Mouse (Mus musculus) forebrain, embryonic 12.5 days (tissue): ENCODE results near the gene Mrps18a. TPM values are rescaled to one million over a fixed set of nuclear protein-coding genes. Genes with fewer than 3 reads are reported as not detected.

ENCODE experiments used
- ATAC-seq: fragments of 200-750 bp; cut with Nextera tagmentation; 2 replicates; pipeline ENCODE4 v1.8.0; 2017; ENCODE audit warnings: moderate TSS enrichment; ENCODE audit not compliant: low FRiP score
- H3K27ac ChIP-seq: fragments of 300-500 bp; sonication (generic); 2 replicates; pipeline ENCODE4 v1.5.1; 2016; ENCODE audit warnings: mild to moderate bottlenecking
- H3K27me3 ChIP-seq: fragments of 300-500 bp; sonication (generic); 2 replicates; pipeline ENCODE4 v1.6.1; 2016; ENCODE audit warnings: mild to moderate bottlenecking
- H3K36me3 ChIP-seq: fragments of 300-500 bp; sonication (generic); replicated peaks from 2 replicates; pipeline ENCODE4 v1.6.1; 2016; ENCODE audit warnings: mild to moderate bottlenecking
- H3K4me1 ChIP-seq: fragments of 300-500 bp; sonication (generic); 2 replicates; pipeline ENCODE4 v1.6.1; 2016
- H3K4me2 ChIP-seq: fragments of 300-500 bp; sonication (generic); 2 replicates; pipeline ENCODE4 v1.6.1; 2016; ENCODE audit warnings: mild to moderate bottlenecking, moderate library complexity
- H3K4me3 ChIP-seq: fragments of 300-500 bp; sonication (generic); replicated peaks from 2 replicates; pipeline ENCODE4 v1.5.1; 2016; ENCODE audit warnings: mild to moderate bottlenecking
- H3K9ac ChIP-seq: fragments of 300-500 bp; sonication (generic); 2 replicates; pipeline ENCODE4 v1.6.1; 2016; ENCODE audit warnings: mild to moderate bottlenecking
- H3K9me3 ChIP-seq: fragments of 300-500 bp; sonication (generic); 2 replicates; pipeline ENCODE4 v1.6.1; 2016
- WGBS: fragments of 180-500 bp; shearing (Covaris S2); methylation state at CpG from one replicate; pipeline ENCODE4 v1.1.7; 2016; 5-methylcytosine and 5-hydroxymethylcytosine counted together
- polyA plus RNA-seq: library from polyadenylated mRNA; unstranded; fragments of >200 nt; fragmentation: Nextera tagmentation; extraction: Ambion mirVana; gene quantifications from 2 replicates; pipeline ENCODE4 v1.2.1, GENCODE M21; 2016

Mrps18a gene
- polyA plus RNA-seq, 1 experiment from 2014 or later: 121 TPM

DNA sequence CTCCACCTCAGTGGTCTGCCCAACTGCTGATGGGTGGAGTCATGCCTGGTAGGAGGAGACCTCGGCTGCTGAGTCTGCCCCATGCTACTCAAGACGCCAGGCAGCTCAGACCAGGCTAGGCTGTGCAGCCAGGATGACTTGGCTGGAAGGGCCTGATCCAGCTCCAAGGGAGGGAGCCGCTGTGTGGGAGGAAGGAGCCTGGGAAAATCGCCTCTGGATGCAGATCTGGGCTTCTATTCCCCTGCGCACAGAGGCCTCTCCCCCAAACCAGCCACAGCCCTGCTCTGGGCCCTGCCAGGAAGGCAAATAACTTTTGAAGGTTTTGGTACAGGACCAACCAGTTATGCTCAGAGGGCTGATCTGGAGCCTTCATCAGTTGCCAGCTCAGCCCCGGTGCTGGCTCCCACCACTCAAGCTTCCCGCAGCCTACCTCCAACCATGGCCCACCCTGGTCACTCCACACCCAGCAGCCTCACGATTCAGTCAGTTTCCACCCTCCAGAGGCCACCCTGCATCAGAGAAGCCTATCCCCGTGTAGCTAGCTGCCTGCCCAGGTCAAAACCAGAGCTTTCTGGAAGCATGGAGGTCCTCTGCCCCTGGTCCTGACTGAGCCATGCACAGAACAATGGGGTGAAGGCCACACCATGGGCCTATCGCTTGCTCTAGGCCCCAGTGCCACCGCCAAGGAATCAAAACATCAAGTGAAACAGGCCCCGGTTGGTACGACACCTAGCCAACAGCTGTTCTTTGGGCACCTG is 19.1 kb downstream of the Mrps18a start:
- 84% methylated on average over 13 of the region's 13 CpGs for WGBS
- peaks cover 53% of the 10 kb centered on the region for H3K36me3 ChIP-seq
- H3K27ac ChIP-seq: 0 out of 2 replicates have a peak overlapping the region, but pooled peaks have one; percentile 5

DNA sequence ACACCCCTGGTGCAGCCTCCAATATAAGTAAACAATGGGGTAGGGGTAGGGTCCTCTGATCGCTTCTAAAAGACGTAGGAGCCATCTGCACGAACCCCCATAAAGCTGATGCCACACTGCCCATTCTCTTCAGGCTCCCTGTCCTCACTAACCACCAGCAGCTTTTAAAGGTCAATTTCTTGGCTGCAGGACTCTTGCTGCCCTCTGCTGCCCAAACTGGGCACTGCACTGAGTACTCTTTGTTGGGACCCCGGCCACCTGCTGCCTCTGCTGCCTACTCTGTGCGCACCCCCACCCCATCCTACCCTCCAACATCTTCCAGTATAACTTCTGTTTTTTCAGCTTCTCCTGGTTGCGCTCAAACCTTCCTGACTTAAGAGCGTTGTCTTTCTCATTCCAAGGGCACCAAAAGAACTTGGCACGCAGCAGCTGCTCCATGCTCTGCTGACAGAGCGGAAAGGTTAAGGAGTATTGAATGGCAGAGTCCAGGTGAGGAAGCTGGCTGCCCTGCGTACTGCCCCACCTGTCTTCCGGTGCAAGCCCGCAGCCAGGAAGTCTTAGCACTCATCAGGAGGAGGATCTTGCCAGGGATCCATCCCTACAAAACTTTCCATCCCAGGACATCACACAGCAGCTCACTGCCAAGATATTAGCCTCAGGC is 21.4 kb downstream of the Mrps18a start:
- no peak overlapping the region for H3K27ac ChIP-seq
- H3K36me3 ChIP-seq: peaks cover 30% of the 10 kb centered on the region
- peaks cover 4% of the 10 kb centered on the region; the same call in 1 of the 2 replicates for H3K4me1 ChIP-seq
- no peaks in the 10 kb centered on the region; the same call in 1 of the 2 replicates for H3K27me3 ChIP-seq
- no peak overlapping the region for H3K4me3 ChIP-seq
- 0 out of 2 replicates have a peak overlapping the region, but pooled peaks have one; percentile 5 for H3K9ac ChIP-seq
- H3K4me2 ChIP-seq: no peak overlapping the region
- peak; percentile 74 for ATAC-seq
- 15% methylated on average over 12 of the region's 12 CpGs for WGBS
- no peaks in the 10 kb centered on the region for H3K9me3 ChIP-seq

More for the DNA sequence above, 19.1 kb downstream of the Mrps18a start:
- H3K4me1 ChIP-seq: peaks cover 4% of the 10 kb centered on the region; the same call in 1 of the 2 replicates
- ATAC-seq: no peak
- H3K9ac ChIP-seq: no peak overlapping the region
- no peaks in the 10 kb centered on the region; the same call in 1 of the 2 replicates for H3K27me3 ChIP-seq
- no peak overlapping the region for H3K4me3 ChIP-seq
- no peaks in the 10 kb centered on the region for H3K9me3 ChIP-seq
- no peak overlapping the region for H3K4me2 ChIP-seq

DNA sequence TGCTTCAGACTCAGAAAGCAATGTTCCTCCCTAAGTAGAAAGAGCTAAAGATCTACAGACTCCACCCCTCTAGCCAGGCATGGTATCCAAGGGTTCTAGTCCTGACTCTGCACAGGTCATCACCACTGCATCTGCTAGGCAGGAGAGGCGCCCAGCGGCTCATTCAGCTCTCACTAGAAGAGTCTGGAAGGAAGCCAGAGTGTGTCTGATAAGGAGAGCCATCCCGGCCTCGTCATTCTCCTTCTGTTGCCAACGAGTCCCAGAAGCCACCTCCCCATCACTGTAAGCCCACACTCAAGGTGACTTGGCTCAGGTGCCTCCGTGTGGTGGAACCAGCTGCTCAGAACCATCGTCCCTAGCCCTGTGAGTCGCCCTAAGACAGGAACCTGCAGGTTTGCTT is 22.1 kb downstream of the Mrps18a start:
- no peak overlapping the region for H3K27ac ChIP-seq
- peaks cover 23% of the 10 kb centered on the region for H3K36me3 ChIP-seq
- 75% methylated on average over 8 of the region's 8 CpGs for WGBS
- no peak overlapping the region for H3K4me3 ChIP-seq
- peaks cover 4% of the 10 kb centered on the region; the same call in 1 of the 2 replicates for H3K4me1 ChIP-seq
- no peak overlapping the region for H3K4me2 ChIP-seq
- no peak overlapping the region for H3K9ac ChIP-seq
- ATAC-seq: no peak
- no peaks in the 10 kb centered on the region; the same call in 1 of the 2 replicates for H3K27me3 ChIP-seq
- no peaks in the 10 kb centered on the region for H3K9me3 ChIP-seq

DNA sequence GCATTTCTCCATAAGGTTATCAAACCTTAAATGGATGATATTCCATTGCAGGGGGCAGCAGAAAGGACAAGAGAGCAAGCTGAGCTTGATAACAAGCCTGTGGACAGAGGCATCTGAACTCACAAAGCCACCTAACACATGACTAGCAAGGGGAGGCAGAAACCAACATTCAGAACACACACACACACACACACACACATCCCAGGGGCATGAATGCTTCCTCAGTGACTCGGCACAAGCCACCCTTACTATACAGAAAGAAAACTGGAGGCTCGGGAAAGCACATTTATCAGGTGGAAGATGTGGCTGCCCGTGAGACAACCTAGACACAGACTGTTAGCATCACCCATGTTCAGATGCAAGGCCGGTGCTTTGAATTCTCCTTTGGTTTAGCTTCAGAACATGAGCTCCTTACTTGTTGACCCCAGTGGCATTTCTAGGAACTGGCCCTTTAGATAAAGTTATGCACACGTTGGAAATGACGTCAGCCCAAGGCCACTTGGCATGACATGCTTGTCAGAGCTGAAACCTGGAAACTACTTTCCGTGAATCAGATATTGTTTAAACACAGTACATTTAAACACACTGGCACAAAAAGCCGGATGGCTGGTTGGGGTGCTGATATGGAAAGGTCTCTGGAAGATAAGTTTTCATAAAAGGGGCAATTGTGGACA is 27.9 kb downstream of the Mrps18a start:
- no peaks in the 10 kb centered on the region for H3K27me3 ChIP-seq
- no peak overlapping the region for H3K4me2 ChIP-seq
- no peak overlapping the region for H3K4me3 ChIP-seq
- peaks cover 7% of the 10 kb centered on the region for H3K4me1 ChIP-seq
- no peak overlapping the region for H3K27ac ChIP-seq
- H3K36me3 ChIP-seq: no peaks in the 10 kb centered on the region; the same call in 1 of the 2 replicates
- ATAC-seq: no peak
- 82% methylated on average over 8 of the region's 8 CpGs for WGBS
- H3K9me3 ChIP-seq: no peaks in the 10 kb centered on the region
- no peak overlapping the region for H3K9ac ChIP-seq

DNA sequence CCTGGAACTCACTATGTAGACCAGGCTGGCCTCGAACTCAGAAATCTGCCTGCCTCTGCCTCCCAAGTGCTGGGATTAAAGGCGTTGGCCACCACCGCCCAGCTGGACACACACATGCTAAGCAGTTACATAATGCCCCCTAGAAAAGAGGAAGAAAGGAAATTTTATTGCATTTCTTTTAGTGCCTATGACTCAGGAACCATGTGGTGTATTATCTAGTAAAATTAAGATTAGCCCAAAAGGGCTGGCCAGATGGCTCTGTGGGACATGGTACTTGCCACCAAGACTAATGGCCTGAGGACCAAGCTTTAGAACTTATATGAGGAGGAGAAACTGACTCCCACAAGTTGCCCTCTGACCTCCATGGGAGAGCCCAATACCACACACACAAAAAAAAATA is 29.1 kb downstream of the Mrps18a start:
- no peak overlapping the region for H3K27ac ChIP-seq
- WGBS: 83% methylated on average over 3 of the region's 3 CpGs
- H3K36me3 ChIP-seq: no peaks in the 10 kb centered on the region; the same call in 1 of the 2 replicates
- H3K27me3 ChIP-seq: no peaks in the 10 kb centered on the region
- no peak overlapping the region for H3K4me2 ChIP-seq
- no peaks in the 10 kb centered on the region for H3K9me3 ChIP-seq
- ATAC-seq: no peak
- H3K9ac ChIP-seq: no peak overlapping the region
- no peak overlapping the region for H3K4me3 ChIP-seq
- peaks cover 15% of the 10 kb centered on the region for H3K4me1 ChIP-seq

DNA sequence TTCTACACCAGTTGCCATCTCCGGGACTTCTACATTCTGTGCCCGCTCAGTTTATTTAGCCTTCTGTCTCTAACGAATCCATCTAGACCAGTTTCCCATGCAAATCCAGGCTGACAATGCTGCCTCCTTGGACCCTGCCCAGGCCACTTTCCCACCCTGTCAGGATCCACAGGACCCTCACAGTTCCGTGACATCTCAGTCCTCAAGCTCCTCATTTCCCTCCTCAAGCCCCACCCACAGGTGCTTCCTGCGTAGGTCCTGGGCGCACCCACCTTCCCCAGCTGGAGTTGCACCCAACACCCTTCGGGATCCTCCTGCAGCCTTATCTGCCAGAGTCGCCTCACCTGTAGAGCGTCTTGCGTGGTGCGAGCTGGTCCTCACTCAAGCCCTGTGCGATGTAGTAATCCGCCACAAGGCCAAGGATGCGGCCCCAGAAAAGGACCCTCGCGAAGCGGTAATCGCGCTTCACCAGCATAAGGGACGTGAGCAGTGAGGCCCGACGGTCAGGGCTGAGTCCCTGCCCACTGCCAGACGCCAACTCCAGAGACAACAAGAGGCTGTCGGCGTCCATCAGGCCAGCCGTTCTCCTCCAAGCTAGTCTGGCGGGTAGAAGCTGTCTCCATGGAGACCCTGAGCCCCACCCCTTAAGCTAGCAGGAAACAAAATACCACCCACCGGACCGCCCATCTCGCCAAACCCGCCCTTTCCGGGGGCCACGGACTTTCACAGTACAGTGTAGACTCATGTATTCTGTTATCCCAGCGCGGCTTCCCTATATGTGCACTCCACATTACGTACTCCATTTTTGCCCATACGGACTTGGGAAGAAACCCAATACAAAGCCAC is 33.0 kb downstream of the Mrps18a start, which contains the start of gene Rsph9:
Gene Rsph9 (minus strand): TSS at position 639 of the 846 bp plus-strand sequence.
- ATAC-seq: peak; percentile 90
- H3K4me1 ChIP-seq: peaks cover 15% of the 10 kb centered on the region
- peak within 1 kb of the TSS; percentile 48 for H3K4me3 ChIP-seq
- no peaks in the 10 kb centered on the region for H3K9me3 ChIP-seq
- H3K27me3 ChIP-seq: no peaks in the 10 kb centered on the region
- peak within 1 kb of the TSS; percentile 55 for H3K9ac ChIP-seq
- WGBS: 6% methylated on average over 37 of the region's 37 CpGs
- H3K4me2 ChIP-seq: peak within 1 kb of the TSS; percentile 75
- H3K27ac ChIP-seq: peak within 1 kb of the TSS; percentile 21; the same call in 1 of the 2 replicates
- H3K36me3 ChIP-seq: peaks cover 35% of the 10 kb centered on the region

DNA sequence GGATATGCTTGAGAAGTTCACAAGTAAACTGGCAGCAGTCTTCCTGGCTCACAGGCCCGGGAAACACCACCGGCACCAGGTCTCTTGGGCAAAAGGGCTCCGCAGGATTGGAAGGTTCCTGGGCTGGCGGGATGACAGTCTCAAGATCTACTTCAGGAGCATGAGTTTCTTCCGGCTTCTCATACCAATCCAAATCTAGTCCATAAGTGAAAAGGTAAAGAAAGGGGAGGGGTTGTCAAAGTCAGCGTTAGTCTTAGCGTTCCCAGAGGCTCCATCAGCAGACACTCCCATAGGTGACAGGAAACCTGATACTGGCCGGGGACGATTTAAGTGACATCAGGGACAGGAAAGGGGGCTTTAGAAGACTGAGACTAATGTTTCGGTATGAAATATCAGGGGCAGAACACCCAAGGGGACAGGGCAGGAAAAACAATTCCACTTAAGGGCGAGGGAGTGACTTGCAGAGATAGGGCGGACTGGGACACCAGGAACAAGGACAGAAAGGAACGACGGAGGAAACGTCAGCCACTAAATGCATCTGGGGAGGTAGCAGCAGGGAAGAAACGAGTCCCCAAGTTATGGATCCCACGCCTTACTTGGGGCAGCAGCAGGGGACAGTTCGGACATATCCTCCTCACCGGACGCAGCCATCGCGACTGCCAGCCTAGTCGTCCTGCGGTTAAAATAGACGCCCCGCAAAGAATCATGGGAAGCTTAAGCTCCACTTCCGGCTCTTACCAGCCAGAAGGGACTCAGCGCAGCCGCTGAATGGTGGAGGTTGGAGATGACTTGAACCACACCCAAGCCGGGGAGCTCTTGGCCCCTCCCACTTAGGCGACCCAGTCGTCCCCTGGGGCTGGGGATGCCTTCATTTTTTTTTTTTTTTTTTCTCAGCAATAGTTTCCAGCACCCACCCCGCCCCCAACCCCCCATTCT is 42.3 kb downstream of the Mrps18a start, which contains the start of gene Mad2l1bp:
Gene Mad2l1bp (minus strand): TSS at position 707 of the 936 bp plus-strand sequence.
- peaks cover 20% of the 10 kb centered on the region for H3K36me3 ChIP-seq
- 10% methylated on average over 33 of the region's 33 CpGs for WGBS
- ATAC-seq: peak; percentile 95

DNA sequence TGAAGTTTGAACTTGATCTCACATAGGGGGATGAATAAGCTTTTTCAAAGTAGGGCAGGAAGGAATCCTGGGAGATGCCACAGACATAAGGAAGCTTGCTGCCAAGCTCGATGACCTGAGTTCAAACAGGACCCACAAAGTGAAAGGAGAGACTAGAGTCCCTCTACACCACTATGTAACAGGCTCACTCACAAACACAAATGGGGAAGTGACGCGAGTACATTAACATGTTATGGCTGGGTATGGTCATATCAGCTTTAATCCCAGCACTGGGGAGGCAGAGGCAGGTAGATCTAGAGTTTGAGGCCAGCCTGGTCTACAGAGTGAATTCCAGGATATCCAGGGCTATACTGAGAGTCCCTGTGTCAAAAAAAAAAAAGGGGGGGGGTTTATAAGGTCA is 43.5 kb downstream of the Mrps18a start:
- 97% methylated on average over 3 of the region's 3 CpGs for WGBS
- H3K4me3 ChIP-seq: no peak overlapping the region

More for the DNA sequence above, 42.3 kb downstream of the Mrps18a start, which contains the start of gene Mad2l1bp:
- no peaks in the 10 kb centered on the region for H3K9me3 ChIP-seq
- peak within 1 kb of the TSS; percentile 60 for H3K4me3 ChIP-seq
- peaks cover 10% of the 10 kb centered on the region for H3K4me1 ChIP-seq
- H3K27ac ChIP-seq: peak within 1 kb of the TSS; percentile 36
- peak within 1 kb of the TSS; percentile 92 for H3K4me2 ChIP-seq
- peak within 1 kb of the TSS; percentile 82 for H3K9ac ChIP-seq
- no peaks in the 10 kb centered on the region for H3K27me3 ChIP-seq

DNA sequence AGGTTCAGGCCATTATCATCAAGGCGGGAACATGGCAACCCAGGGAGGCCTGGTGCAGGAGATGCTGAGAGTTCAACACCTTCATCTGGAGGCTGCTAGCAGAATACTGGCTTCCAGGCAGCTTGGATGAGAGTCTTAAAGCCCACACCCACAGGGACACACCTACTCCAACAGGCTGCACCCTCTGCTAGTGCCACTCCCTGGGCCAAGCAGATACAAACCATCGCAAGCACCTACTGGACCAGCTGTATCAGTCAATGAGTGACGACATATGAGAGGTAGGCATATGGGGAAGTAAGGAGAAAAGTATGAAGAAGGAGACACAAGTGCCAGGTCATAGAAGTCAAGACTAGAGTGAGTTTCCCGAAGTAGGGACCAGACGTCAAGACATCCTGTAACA is 45.9 kb downstream of the Mrps18a start:
- 86% methylated on average over 5 of the region's 5 CpGs for WGBS
- Histone ChIP-seq H3K4me2 (no peak overlapping the region), H3K4me3 (no peak overlapping the region), H3K27me3 (no peaks in the 10 kb centered on the region), H3K36me3 (peaks cover under 1% of the 10 kb centered on the region; the same call in 1 of the 2 replicates), H3K9me3 (no peaks in the 10 kb centered on the region), H3K4me1 (peaks cover 17% of the 10 kb centered on the region), H3K9ac (no peak overlapping the region), H3K27ac (no peak overlapping the region)
- ATAC-seq: no peak

More for the DNA sequence above, 43.5 kb downstream of the Mrps18a start:
- Histone ChIP-seq H3K36me3 (peaks cover 9% of the 10 kb centered on the region; the same call in 1 of the 2 replicates), H3K9me3 (no peaks in the 10 kb centered on the region), H3K4me1 (peaks cover 10% of the 10 kb centered on the region), H3K27me3 (no peaks in the 10 kb centered on the region), H3K27ac (no peak overlapping the region), H3K4me2 (no peak overlapping the region), H3K9ac (no peak overlapping the region)
- ATAC-seq: no peak

DNA sequence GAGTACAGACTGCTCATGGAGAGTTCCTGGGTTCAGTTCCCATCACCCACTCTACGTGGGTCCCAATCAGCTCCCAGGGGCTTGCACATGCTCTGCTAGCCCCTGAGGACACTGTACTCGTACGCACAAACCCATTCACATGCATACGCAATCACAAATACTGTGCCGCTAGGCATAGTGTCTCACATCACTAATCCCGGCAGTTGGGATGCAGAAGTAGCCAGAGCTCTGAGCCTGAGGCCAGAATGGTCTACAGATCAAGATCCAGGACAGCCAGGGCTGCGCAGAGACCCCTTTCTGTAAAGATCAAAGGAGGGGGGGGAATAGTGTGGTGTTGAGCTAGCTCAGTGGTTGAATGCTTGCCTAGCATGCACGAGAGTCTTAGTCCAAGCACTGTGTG is 46.3 kb downstream of the Mrps18a start:
- Histone ChIP-seq H3K9ac (no peak overlapping the region), H3K4me3 (no peak overlapping the region), H3K9me3 (no peaks in the 10 kb centered on the region), H3K4me1 (peaks cover 22% of the 10 kb centered on the region), H3K27me3 (no peaks in the 10 kb centered on the region), H3K27ac (no peak overlapping the region), H3K36me3 (no peaks in the 10 kb centered on the region), H3K4me2 (no peak overlapping the region)
- ATAC-seq: no peak
- 86% methylated on average over 8 of the region's 8 CpGs for WGBS
